Mouse (Mus musculus): ENCODE measurements at regions not wholly inside any gene's neighbourhood (a gene's known extent, or its start where the extent isn't known, plus 50 kb on each side); places are given as distances from the start of the nearest gene placed in this dataset.

- TF ChIP-seq CTCF (IDR thresholded peaks at IDR 0.05; ENCODE audit: control insufficient read depth, insufficient read depth, insufficient replicate concordance, low read depth, low read length) (no peak), POLR2A (IDR thresholded peaks at IDR 0.05; ENCODE audit: control insufficient read depth, low read depth, low read length) (no peak)
These were observed 384.4 kb downstream of the Ccser2 start for GRCm38 (mm10) chr14:36584065-36584635.

Measured in testis, adult 2 months (tissue).